Comparison of ENCODE assay signal across 8 mouse cellular contexts in the genomic region with DNA sequence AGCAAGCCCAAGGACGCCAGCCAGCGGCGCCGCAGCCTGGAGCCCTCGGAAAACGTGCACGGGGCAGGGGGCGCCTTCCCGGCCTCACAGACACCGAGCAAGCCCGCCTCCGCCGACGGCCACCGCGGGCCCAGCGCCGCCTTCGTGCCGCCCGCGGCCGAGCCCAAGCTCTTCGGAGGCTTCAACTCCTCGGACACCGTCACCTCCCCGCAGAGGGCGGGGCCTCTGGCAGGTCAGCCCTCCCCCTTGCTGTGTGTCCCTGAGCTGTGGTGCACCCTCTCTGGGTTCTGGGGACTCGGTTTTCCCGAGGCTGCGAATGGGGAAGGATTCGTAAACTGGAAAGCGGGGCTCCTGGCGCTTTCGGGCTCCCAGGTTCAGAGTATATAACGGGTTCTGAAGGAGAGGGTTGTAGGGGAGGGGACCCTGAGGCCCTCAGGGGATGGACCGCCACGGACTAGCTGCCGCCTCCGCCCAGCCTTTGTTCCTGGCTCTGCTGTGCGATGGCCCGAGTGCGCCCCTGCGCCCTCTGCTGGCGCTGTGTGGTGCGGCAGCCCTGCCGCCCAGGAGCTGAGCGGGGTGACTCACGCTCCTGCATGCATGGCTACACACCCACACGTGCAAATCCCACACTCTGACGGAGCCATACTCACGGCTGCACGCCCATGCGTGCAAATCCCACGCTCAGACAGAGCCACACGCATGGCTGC. TPM values are rescaled to one million over a fixed set of nuclear protein-coding genes. Genes with fewer than 3 reads are reported as not detected.
DNase-seq lines count a peak whose midpoint lies in the region; ATAC-seq and TF ChIP-seq lines count a peak whose summit lies in the region.

No protein-coding gene starts in this region.

- H3K4me3 ChIP-seq in hindbrain, embryonic 10.5 days, result peak overlapping the region; percentile 52
- peak overlapping the region; percentile 41 for H3K4me3 ChIP-seq in lung, embryonic 15.5 days
- H3K4me3 ChIP-seq in olfactory bulb, adult 2 months (ENCODE audit: insufficient read depth, low read depth, low read length), result peak overlapping the region; percentile 32

- peak; percentile 82 for ATAC-seq in frontal cortex, adult (ENCODE audit: low TSS enrichment)
- ATAC-seq in lung, embryonic 15.5 days (ENCODE audit: borderline replicate concordance, extremely low read depth, low FRiP score, low TSS enrichment), result peak; percentile 88

- peaks cover 17% of the 10 kb centered on the region for H3K27me3 ChIP-seq in hindbrain, embryonic 10.5 days (ENCODE audit: insufficient read depth, poor library complexity, severe bottlenecking)
- H3K27me3 ChIP-seq in lung, embryonic 15.5 days, result no peaks in the 10 kb centered on the region

- no peaks in the 10 kb centered on the region for H3K9me3 ChIP-seq in hindbrain, embryonic 10.5 days
- H3K9me3 ChIP-seq in lung, embryonic 15.5 days, result no peaks in the 10 kb centered on the region

- peak overlapping the region; percentile 68 for H3K4me2 ChIP-seq in lung, embryonic 15.5 days

- peak; percentile 97 for TF ChIP-seq CTCF in olfactory bulb, adult 2 months (IDR thresholded peaks at IDR 0.05; ENCODE audit: insufficient read depth, low read depth, low read length)

- peak overlapping the region; percentile 99 for H3K27ac ChIP-seq in hindbrain, embryonic 10.5 days
- H3K27ac ChIP-seq in lung, embryonic 15.5 days, result peak overlapping the region; percentile 57
- H3K27ac ChIP-seq in olfactory bulb, adult 2 months (ENCODE audit: insufficient read depth, low read depth, low read length), result peak overlapping the region; percentile 34; the same call in 1 of the 2 replicates

- peaks cover 48% of the 10 kb centered on the region for H3K36me3 ChIP-seq in hindbrain, embryonic 10.5 days
- H3K36me3 ChIP-seq in lung, embryonic 15.5 days, result peaks cover 10% of the 10 kb centered on the region

- DNase-seq in MN1 (ENCODE audit: low spot score), result peak; percentile 65
- peak; percentile 90 for DNase-seq in cerebellum, adult 9-10 months
- DNase-seq in hindbrain, embryonic 10.5 days (ENCODE audit: low spot score), result peak; percentile 95
- peak; percentile 87 for DNase-seq in layer of hippocampus, adult 9-10 months (ENCODE audit: low spot score)
- DNase-seq in thymus, adult 18-20 months, result peak; percentile 70 to 75

- no peak for TF ChIP-seq POLR2A in olfactory bulb, adult 2 months (IDR thresholded peaks at IDR 0.05; ENCODE audit: insufficient read depth, low read depth, low read length)

- peaks cover 79% of the 10 kb centered on the region for H3K4me1 ChIP-seq in hindbrain, embryonic 10.5 days (replicated peaks)
- peaks cover 42% of the 10 kb centered on the region for H3K4me1 ChIP-seq in lung, embryonic 15.5 days
- H3K4me1 ChIP-seq in olfactory bulb, adult 2 months (ENCODE audit: control insufficient read depth, insufficient read depth, low read length), result peaks cover 24% of the 10 kb centered on the region

- WGBS in hindbrain, embryonic 10.5 days, result under 1% methylated on average over 56 of the region's 56 CpGs
- WGBS in lung, embryonic 15.5 days, result 1% methylated on average over 56 of the region's 56 CpGs
- WGBS in olfactory bulb, adult 2 months, result 5% methylated on average over 56 of the region's 56 CpGs

- H3K9ac ChIP-seq in lung, embryonic 15.5 days, result peak overlapping the region; percentile 33

RNA-seq across cellular contexts. Expression of a gene that starts 39.0 kb away (rescaled TPM):
- 20.8 and 29.3 TPM in 2 replicates for polyA plus RNA-seq in hindbrain, embryonic 10.5 days (2016; fragmentation: Nextera tagmentation; extraction: Ambion mirVana)
- 24.0 and 24.8 TPM in 2 replicates for polyA plus RNA-seq in lung, embryonic 15.5 days (2015; fragmentation: Nextera tagmentation; extraction: Ambion mirVana)
- not detected in 2 replicates for polyA plus RNA-seq in olfactory bulb, adult 2 months (2012; ENCODE audit: insufficient read depth, insufficient read length, low replicate concordance, missing spikeins)

Comparison
In these comparisons a context has a peak if more than half of its experiments do, and no peak if none do; other contexts are left out.
1. Peak in every context shown above with its lines: DNase-seq, ATAC-seq, H3K4me3 ChIP-seq and H3K27ac ChIP-seq.
2. H3K27ac ChIP-seq: peak in every context shown above with its lines; median percentile 99 in hindbrain, embryonic 10.5 days; 57 in lung, embryonic 15.5 days; 34 in olfactory bulb, adult 2 months.